Mouse (Mus musculus) layer of hippocampus, adult 9-10 months (tissue): ENCODE measurements around the gene Adprh.
A peak's percentile ranks its signal among the peaks of the same experiment; 100 is the strongest.
"Not testable (repeated sequence)": the region's sequence is repeated elsewhere in the genome, so short reads cannot be mapped to it uniquely, and the experiment has no call there.

ENCODE experiments used
- DNase-seq: peaks from one replicate; pipeline ENCODE4 v3.0.0; 2022; ENCODE audit warnings: low spot score

Adprh gene

DNA sequence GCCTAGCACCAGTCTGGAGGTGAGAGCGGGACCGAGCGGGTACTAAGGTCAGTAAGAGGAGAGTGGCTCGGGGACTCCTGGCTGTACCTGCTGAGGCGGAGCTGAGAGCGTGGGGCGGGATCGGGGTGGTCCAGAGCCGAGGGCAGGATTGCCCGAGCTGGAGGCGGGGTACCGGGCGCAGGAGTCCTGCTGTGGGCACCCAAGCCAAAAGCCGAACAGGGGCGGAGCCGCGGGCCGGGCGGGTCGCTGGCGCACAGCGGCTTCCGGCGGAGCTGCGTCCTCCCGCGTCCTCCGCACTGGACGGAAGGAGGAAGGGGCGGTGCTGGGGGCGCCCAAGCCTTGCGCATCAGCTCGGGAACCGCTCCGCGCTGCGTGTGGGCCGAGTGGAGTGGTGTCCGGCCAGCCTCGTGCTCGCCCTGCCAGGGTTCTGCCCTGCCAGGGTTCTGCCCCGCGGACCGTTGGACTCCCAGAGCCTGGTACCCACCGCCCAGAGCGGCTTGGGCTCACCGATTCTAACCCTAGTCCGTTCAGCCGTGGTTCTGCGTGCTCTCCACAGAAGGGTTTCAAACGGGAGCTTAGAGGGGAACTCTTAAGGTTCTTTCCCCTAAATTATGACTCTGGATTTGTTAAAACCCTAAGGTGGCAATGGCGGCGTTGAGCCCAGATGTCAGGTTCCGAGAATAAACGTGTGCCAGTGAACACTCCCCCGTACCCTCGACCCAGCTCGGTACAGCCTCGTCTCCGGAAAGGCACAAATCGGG lies at the start of gene Adprh:
Adprh (minus strand) TSS at position 262 of the 761 bp plus-strand sequence.
- peak; percentile 61 for DNase-seq

DNA sequence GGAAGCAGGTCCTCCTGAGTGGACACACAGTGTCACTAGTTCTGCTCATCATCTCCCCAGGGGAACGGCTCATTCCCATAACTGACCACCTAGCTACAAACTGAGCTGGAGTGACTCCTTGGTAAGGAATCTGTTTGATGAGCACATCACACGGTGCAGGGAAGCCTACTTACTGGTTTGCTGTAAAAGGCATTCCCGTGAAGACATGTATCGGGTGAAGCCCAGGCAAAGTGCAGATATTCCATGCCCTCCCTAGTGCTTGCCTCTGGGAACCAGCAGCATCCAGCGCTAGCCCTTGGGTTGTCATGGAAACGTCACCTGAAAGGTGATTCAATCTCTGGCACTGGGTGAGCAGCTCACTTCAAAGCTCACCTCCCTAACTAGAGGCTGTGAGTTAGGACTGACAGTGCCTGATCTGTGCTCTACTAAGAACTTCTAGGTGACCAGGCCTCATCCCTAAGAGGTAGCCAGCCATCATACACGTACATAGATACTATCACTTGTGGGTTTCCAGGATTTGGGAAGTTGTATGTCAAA lies 44.2 kb upstream of the Adprh start:
- DNase-seq = no peak

DNA sequence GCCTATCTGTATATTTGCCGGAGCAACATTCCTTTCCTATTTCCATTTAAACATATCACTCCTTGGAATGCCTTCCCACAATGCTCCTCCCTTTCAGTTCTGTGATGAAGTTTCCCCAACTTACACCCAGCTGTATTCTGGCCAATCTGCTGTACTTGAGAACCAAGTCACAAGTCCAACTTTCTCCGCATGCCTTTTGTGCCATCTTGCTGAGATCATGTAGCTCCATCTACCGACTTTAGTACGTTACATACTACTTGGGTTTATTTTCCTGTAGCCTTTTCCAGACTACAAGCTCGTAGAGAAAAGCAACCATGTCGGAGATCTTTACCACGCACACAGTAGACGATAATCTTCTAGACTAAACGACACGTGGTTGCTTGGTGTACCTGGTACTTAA lies 41.4 kb upstream of the Adprh start:
- no peak for DNase-seq

DNA sequence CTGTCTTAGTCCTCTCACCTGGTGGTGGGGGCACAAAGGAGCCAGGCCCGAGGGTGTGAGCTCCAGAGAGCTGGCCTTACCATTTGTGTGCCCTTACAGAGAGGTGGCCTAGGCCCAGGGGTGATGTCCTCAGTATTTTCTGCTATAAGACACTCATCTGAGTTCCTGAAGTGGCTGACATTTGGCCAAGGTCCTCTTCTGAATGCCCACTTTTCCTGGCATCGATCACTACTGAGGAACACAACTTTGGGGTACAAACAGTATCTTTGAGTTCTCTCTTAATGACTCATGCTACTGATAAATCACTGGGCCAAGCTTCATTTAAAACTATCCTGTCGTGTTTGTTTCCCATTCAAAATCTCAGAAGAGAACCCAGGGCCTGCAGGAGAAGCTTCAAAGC lies 40.0 kb upstream of the Adprh start:
- no peak for DNase-seq

DNA sequence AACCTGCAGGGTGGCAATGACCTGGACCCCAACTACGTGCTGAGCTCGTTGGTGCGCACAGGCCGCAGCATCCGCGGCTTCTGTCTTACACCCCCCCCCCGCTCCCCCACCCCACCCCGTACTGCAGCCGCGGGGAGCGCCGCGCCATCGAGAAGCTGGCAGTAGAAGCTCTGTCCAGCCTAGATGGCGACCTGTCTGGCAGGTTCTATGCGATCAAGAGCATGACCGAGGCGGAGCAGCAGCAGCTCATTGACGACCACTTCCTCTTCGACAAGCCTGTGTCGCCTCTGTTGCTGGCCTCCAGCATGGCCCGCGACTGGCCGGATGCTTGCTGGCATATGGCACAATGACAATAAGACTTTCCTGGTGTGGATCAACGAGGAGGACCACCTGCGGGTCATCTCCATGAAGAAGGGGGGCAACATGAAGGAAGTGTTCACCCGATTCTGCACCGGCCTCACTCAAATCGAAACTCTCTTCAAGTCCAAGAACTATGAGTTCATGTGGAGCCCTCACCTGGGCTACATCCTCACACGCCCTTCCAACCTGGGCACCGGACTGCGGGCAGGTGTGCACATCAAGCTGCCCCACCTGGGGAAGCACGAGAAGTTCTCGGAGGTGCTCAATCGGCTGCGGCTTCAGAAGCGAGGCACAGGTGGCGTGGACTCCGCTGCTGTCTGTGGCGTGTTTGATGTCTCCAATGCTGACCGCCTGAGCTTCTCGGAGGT lies 31.2 kb upstream of the Adprh start:
- DNase-seq = no peak

DNA sequence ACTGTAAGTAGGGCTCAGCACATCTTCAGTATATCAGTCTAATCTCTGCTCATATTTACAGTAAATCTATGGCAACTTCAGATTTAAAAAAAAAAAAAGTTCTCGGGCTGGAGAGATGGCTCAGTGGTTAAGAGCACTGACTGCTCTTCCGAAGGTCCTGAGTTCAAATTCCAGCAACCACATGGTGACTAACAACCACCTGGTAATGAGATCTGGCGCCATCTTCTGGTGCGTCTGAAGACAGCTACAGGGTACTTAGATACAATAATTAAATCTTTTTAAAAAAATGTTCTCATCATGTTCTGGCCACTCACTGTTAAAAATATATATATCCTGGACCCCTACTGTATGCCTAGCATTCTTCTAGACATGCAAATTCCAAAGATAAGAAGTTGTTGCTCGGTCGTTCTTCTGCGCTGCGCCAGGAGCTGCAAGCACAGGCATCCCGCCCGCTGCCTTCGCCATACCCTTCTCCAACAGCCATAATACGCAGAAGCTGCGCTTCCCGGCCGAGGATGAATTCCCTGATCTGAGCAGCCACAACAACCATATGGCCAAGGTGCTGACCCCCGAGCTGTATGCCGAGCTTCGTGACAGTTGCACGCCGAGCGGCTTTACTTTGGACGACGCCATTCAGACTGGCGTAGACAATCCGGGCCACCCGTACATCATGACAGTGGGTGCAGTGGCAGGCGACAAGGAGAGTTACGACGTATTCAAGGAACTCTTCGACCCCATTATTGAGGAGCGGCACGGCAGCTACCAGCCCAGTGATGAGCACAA lies 30.5 kb upstream of the Adprh start:
- DNase-seq = no peak

DNA sequence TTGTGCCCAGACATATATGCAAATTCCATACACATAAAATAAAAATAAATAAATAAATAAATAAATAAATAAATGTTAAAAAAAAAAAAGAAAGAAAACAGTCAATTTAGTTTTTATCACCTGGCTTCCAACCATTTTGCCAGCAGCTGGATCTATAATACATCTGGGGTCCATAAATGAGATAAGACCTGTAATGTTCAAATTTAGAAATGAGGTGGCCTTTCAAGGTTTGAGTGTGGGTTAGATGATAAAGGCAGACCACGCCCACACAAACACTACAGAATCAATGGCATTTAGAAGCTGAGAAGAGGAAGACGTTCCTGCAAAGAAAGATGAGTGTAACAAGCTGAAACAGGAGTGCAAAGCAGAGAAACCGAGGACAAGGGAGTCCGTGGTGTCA lies 28.8 kb upstream of the Adprh start:
- no peak for DNase-seq

DNA sequence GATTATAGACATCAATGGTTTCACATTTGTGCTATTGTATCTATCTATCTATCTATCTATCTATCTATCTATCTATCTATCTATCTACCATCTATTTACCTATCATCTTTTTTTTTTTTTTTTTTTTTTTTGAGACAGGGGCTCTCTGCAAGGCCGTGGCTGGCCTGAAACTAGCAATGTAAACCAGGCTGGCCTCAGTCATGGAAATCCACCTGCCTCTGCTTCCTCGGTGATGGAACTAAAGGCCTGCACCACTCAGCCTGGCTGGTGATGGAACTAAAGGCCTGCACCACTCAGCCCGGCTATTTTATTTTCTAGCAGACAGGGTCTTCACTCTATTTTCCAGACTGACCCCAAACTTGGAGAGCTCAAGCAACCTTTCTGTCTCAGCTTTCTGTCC lies 25.8 kb upstream of the Adprh start:
- no peak for DNase-seq

DNA sequence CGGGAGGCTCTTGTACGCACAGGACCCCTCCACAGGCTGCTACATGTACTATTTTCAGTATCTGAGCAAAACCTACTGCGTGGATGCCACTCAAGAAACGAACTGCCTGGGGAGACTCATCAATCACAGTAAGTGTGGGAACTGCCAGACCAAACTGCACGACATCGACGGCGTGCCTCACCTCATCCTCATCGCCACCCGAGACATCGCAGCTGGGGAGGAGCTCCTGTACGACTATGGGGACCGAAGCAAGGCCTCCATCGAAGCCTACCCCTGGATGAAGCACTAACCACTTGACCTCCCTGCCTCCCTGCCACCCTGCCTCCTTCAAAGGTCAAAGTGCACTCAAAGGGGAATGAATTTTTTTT lies 24.7 kb upstream of the Adprh start:
- DNase-seq = not testable (repeated sequence)

DNA sequence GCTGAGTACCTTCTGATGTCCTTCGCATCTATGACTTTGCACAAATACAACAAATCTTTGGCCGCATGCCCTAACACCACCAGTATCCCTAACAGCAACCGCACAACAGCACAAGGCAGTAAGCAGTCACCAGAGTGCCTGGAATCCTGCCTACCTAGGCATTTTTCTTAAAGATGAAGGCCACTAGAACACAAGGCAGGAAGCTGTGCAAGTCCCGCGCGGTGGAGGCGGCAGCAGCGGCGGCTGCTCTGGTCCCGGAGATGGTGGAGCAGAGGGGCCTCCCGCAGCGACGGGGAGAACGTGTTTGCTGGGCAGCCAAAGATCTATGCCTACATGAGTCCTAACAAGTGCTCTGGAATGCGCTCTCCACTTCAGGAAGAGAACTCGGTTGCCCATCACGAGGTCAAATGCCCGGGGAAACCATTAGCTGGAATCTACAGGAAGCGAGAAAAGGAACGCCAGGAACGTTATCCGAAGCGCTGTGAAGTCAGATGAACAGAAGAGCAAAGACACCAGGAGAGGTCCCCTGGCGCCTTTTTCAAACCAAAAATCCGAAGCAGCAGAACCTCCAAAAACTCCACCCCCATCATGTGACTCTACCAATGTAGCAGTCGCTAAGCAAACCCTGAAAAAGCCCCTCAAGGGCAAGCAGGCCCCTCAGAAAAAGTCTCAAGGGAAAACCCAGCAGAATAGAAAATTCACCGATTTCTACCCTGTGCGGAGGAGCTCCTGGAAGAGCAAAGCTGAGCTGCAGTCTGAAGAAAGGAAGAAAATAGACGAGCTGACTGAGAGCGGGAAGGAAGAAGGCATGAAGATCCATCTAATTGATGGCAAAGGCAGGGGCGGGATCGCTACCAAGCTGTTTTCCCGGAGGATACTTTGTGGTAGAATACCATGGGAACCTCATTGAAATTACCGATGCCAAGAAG lies 24.1 kb upstream of the Adprh start:
- no peak for DNase-seq

DNA sequence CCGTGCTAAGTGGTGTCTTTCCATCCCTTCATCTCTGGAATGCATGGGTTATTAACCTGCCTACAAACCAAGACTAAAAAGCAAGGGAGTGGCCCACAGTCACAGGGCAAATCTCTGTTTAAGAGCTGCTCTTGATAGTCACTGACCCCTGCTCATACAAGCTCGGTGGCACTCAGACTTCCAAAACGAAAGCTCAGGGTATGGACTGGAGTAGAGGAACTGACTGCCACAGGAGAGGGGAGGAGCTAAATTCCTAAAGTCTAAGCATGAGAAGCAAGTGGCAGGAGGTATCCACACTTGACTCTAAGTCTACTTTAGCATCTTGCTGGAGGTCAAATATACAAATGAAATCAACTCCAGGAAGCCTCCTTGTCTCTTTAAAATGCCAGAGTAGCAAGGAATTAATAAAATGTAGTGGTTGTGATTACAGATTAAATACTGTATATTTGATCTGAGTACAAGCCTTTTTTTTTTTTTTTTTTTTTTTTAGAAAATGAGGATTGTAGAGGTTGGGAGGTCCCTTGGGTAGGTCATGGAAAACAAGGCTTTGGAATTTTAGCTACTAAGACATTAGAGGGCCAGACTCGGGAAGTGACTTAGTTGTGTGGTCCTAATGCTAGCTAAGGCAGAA lies 23.3 kb upstream of the Adprh start:
- no peak for DNase-seq

DNA sequence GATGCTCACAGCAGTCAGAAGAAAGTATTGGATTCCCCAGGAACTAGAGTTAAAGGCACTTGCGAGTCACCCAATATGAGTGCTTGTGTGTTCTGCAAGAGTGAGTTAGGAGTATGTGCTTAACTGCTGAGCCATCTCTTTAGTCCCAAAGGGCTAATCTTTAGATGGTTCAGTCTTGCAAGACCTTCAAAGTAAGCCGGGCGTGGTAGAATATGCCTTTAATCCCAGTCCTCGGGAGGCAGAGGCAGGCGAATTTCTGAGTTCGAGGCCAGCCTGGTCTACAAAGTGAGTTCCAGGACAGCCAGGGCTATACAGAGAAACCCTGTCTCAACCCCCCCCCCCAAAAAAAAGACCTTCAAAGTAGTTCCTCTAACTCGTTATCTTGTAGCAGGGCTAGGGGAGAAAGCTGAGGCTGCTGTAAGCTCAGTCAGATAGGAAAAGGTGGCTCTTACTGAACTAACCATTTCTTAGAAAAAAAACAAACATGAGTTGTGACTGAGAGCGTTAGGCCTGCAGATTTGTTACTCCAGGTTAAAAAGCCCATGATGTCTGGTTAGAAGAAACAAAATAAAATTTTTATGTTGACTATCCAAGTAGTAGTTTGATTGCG lies 22.3 kb upstream of the Adprh start:
- DNase-seq = no peak

DNA sequence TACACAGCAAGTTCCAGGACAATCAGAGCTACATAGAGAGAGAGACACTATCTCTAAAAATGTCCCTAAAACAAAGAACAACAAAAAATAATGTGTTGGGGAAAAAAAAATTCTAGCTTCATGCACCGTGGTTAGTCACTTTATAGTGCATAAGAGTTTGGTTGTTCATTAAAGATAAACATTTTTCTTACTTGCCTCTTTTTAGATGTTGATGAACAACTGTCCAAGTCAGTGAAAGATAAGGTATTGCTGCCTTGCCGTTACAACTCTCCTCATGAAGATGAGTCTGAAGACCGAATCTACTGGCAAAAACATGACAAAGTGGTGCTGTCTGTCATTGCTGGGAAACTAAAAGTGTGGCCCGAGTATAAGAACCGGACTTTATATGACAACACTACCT lies 21.2 kb upstream of the Adprh start:
- DNase-seq = no peak

DNA sequence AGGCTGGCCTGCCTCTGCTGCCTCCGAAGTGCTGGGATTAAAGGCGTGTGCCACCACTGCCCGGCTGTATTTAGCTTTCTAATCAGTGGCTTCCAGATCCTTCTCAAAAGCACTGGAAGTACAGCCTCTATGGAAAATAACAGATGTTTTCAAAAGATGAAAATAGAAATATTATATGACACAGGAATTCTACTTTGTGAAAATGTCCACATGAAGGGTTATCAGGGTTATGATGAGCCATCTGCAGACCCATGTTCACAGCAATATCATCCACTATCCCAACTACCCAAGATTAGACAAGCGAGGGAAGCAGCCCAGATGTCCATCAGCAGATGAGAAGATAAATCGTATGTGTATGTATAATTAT lies 20.0 kb upstream of the Adprh start:
- DNase-seq = no peak

DNA sequence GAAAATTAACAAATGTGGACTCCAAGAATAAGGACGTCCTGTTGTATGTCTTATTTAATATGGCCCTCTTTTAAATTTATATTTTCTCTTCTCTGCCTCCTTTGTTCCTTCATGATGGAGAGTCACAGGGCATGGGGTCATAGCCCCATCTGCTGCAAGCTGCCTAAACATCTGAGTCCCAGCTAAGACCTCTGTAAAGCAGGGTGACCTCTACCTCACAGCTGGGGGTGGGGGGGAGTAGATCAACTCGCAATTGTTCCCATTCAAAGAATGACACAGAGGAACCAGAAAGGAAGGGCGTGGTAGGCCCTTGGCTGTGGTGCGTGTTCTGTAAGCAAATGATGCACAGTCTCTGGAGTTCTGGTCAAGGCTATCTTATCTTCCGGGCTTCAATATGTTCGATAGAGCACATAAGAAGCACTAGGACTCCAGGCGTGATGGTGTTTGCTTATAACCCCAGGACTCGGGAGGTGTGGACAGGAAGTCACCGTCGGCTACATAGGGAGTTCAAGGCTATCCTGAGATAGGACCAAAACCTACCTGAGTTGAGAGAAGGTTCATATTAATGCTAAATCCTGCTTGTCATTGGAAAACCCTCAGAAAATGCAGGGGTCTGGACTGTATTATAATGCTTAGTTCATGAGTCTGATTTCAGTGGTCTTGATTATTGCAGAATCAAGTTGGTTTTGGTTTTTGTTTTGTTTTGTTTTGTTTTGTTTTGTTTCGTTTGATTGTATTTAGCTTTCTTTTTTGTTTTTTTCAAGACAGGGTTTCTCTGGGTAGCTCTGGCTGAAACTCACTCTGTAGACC lies 19.4 kb upstream of the Adprh start:
- no peak for DNase-seq

DNA sequence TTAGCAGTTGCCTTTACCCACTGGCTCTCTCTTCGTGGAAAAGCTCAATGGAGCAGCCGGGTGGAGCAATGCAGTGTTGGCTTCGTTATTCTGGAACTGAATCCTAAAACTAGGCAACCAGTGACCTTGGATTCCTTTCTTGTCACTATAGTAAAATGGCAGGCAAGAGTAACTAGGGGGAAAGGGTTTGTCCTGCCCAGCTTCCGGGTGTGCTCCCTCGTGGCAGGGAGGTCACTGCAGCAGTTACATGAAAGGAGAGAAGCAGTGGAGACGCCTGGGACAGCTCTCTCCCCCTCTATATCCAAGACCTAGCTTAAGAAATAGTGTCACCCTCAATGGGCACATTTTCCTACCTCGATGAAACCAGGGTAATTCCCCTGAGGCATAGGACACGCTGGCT lies 16.9 kb upstream of the Adprh start:
- DNase-seq = no peak

DNA sequence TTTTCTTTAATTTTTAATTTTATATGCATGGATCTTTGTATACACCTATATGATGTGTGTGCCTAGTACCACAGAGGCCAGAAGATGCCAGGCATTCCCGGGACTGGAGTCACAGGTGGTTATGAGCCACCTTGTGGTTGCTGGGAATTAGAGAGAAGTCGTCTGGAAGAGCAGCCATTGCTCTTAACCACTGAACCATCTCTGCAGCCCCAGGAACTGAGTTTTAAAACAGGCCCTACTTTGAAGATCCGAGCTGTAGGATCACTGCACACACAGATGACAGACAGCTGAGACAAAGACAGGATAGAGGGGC lies 16.2 kb upstream of the Adprh start:
- no peak for DNase-seq

DNA sequence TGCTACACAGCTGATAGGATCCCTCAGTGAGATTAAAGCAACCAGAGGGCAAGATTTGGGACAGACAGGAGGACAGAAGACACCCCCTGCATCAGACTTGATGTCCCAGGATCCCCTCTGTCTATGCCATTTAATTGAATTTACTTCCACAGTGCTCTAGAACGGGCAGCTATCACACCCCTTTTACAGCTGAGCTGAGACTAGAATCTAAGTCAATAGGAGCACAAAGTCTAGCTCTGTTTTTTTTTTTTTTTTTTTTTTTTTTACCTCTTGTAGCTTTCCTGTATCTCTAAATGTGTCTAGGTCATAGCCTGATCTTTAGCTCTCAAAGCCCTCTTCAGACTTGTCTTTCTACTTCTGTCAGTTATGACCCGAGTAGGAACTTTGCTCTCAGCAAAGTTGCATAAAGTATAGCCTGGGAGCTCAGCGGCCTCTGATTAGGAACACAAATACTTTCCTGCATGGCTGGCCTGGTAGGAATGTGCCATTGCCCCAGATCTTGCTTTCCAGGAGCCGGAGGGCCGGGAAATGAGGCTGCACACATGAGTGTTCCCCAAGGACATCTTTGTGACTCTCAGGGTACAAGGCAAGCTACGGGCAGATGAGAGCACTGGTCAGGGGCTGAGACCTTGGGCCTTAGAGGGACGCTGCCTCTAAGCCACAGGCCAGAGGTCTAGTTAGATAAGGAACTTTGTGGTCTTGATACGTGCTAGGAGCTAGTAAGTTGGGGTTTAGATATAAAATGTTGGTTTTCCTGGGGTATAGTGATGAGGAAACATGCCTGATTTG lies 15.6 kb upstream of the Adprh start:
- no peak for DNase-seq
